Mouse (Mus musculus): ENCODE results near the gene Mapkapk5.
"Not testable (repeated sequence)": the region's sequence is repeated elsewhere in the genome, so short reads cannot be mapped to it uniquely, and the experiment has no call there.

Mapkapk5 gene

GRCm38 (mm10) chr5:121564468-121564895, 18.8 kb upstream of the Mapkapk5 start:
- DNase-seq (ENCODE audit: low spot score in 2 of 2) = peak; percentile 77 to 81

GRCm38 (mm10) chr5:121562436-121562835, 16.7 kb upstream of the Mapkapk5 start:
- no peak for DNase-seq (ENCODE audit: low spot score in 2 of 2)

DNA sequence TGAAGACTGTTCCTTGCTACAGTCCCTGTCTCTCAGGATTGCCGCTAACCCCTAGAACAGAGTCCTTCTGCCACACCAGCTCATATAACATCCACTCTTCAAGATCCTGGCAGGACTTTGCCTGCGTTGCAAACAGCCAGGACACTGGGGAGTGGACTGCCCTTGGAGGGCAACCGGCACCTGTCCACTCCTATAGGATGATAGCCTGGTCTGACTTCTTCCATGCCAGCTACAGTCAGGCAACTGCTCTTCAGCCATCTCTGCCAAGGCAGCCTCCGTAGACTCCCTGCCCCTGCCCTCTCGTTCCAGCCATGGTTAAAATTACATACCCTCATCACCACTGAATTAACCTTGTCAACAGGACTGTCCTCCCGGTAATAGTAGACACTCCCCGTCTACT, 3.5 kb upstream of the Mapkapk5 start:
- DNase-seq (ENCODE audit: low spot score in 2 of 2) = no peak

DNA sequence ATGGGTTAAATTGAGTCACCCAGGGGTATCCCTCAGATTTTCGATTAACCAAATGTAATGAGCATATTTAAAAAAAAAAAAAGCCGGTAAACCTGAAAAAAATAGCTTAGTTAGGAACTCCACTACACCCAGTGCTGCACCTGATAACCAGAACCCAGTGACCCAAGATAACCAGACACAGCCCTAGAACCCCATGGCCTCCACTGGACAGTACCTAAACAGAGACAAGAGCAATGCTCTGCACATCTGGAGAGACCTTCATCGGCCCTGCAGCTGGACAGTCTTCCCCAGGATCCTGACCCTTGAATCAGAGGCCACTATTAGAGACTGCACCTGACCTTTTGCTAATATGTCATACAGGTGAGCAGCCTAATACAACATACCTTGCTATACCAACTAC, 1.4 kb upstream of the Mapkapk5 start:
- DNase-seq (ENCODE audit: low spot score in 2 of 2) = no peak

- peak in 1 of 2 experiments; percentile 13 for DNase-seq (ENCODE audit: low spot score in 2 of 2)
Measured at GRCm38 (mm10) chr5:121546530-121546895, 808 bp upstream of the Mapkapk5 start.

DNA sequence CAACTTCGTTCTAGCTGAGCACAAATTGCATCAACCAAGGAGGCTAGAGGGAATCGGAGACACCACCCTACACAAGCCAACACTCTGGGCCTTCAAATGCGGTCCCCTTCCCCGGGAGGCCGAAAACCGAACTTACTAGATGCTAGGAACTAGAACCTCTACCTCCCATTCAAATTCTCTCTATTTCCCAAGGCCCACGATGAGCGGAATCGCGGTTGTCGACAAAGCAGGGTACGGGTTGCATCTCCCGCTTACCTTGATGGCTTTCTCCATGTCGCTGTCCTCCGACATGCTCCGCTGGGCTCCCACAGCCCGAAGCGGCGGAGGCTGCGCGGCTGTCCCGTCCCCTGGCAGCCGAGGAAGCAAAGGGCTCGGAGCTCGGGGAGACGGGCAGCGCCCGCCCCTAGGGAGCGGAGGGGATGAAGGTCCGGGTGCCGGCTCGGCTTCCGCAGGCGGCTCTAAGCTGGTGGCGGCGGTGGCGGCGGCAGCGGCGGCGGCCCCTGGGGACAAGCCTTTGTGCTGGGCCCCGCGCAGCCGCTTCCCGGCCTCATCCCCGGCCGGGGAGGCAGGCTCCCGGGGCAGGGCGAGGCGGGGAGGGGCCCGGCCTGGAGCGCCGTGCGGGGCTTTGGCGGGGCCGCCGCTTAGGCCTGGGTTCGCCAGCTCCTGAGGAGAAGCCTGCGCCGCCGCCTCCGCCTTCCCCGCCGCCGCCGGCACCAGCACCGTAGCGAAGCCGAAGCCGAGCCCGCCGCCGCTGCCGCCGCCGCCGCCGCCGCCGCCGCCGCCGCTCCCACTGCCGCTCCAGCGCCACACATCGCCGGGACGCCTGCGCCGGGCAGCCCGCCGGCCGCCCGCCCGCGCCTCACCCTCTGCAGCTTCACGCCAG, 554 bp downstream of the Mapkapk5 start, which contains the start of the genes Adam1a and Gm42878:
Gene Adam1a (minus strand): TSS at position 573 of the 883 bp plus-strand sequence.
Gene Gm42878 (minus strand): TSS at position 573 of the 883 bp plus-strand sequence.
- peak; percentile 13 to 37 for DNase-seq (ENCODE audit: low spot score in 2 of 2)

DNA sequence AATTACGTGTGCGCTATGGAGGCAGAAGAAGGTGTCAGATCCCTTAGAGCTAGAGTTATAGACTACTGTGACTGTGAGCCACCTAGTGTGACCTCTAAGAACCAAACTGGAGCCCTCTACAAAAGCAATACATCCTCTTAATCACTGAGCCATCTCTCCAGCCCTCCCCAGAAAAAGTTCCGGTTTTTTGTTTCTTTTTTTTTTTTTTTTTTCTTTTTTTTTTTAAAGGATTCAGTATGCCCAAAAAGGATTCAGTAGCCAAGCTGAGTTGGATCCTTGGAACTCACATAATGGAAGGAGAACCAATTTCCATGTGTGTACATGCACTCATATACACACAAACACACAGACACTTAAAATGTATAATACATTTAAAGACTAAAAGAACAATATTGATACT, 2.3 kb downstream of the Mapkapk5 start:
- no peak for DNase-seq (ENCODE audit: low spot score in 2 of 2)

DNA sequence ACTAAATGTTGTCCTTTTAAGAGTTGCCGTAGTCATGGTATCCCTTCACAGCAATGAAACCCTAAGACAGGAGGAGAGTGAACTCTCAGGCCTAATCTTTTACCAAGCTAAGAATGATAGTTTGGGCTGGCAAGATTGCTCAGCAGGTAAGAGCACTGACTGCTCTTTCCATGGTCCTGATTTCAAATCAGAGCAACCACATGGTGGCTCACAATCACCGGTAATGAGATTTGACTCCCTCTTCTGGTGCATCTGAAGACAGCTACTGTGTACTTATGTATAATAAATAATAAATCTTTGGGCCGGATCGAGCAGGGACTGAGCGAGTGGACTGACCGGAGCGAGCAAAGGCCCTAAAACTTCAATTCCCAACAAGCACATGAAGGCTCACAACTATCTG, 4.5 kb downstream of the Mapkapk5 start:
- DNase-seq (ENCODE audit: low spot score in 2 of 2) = no peak

GRCm38 (mm10) chr5:121540066-121540465, 5.6 kb downstream of the Mapkapk5 start:
- DNase-seq (ENCODE audit: low spot score in 2 of 2) = no peak

GRCm38 (mm10) chr5:121537588-121537987, 8.1 kb downstream of the Mapkapk5 start:
- DNase-seq (ENCODE audit: low spot score in 2 of 2) = no peak

DNA sequence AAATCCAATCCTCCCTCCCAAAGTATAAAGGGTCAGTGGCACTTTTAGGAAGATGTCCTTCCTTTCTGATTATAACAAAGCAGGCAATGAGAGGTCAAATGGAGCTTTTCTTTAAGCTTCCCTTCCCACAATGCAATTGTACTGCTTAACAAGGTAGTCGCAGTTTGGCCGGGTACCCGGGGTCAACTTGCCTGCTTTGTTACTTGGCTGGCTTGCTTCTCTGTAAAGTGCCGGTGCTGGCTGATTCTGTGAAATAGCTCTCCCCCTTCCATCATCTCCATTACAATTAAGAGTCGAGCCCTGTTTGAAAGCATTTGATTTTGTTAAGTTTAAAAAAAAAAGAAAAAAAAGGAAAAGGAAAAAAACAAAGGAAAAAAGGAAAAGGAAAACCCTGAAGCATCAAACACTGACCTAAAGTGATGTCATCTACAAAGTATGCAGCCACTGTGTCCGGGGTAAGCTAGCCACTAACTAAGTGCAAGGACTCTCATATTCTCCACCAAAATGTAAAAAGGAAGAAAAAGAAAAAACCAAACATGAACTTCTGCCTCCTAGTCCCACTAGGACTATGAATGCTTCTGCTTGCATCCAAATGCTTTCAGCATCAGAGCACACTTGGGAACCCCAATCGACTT, 8.7 kb downstream of the Mapkapk5 start:
- DNase-seq (ENCODE audit: low spot score in 2 of 2) = no peak

- no peak for DNase-seq (ENCODE audit: low spot score in 2 of 2)
Measured at GRCm38 (mm10) chr5:121535116-121535515, 10.6 kb downstream of the Mapkapk5 start.

DNA sequence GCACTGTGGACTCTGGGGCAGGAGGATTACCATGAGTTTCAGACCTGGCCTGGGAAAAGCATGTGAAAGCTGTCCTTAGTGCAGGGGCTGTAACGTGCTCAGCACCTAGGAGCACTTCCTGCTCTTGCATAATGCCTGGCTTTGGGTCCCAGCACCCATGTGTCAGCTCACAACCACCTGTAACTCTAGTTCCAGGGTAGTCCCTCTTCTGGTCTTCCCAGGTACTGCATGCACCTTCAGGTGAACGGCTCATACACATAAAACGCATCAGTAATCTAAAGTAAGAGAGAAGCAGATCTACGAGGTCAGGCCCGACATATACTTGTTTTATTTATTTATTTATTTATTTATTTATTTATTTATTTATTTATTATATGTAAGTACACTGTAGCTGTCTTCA, 11.2 kb downstream of the Mapkapk5 start:
- DNase-seq (ENCODE audit: low spot score in 2 of 2) = no peak

- no peak for DNase-seq (ENCODE audit: low spot score in 2 of 2)
Measured at GRCm38 (mm10) chr5:121526961-121527360, 18.7 kb downstream of the Mapkapk5 start.

DNA sequence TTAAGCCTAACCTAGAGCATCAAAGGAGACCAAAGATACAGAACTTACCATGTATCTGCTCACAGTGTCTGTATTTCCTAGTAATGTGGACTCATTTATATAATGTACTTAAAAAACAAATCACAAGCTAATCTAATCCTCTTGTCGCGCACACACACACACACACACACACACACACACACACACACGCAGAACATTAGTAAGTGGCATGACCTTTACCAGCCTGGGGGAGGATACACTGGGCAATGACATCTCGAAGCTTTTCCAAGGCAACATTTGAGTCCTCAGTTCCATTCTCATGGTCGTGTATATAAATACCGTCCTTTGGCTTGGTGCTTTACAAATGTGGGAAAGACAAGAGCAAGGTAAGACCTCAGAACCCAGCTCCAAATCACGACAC, 19.2 kb downstream of the Mapkapk5 start:
- no peak for DNase-seq (ENCODE audit: low spot score in 2 of 2)

GRCm38 (mm10) chr5:121525774-121526450, 19.8 kb downstream of the Mapkapk5 start:
- DNase-seq (ENCODE audit: low spot score in 2 of 2) = no peak

GRCm38 (mm10) chr5:121519758-121520157, 25.9 kb downstream of the Mapkapk5 start:
- not testable (repeated sequence) for DNase-seq (ENCODE audit: low spot score in 2 of 2)

- DNase-seq (ENCODE audit: low spot score in 2 of 2) = no peak
Measured at GRCm38 (mm10) chr5:121518983-121519382, 26.7 kb downstream of the Mapkapk5 start.

DNA sequence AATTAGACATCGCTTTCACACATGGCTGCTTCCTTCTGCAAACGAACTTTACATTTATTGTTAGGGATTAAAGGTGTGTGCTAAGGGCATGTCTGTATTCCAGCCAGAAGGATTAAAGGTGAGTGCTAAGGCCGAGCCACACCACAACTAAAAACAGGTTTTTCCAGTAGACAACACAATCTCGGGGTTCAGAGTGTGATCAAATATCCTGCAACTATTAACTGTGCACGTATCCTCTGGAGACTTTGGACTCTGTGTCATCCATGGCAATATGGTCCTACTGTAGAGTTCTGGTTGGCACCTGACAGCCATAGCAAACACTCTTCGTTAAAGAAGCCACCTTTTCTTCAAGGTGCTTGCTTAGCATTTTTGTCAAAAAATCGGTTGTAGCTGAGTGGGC, 35.7 kb downstream of the Mapkapk5 start:
- DNase-seq (ENCODE audit: low spot score in 2 of 2) = no peak

- no peak for DNase-seq (ENCODE audit: low spot score in 2 of 2)
Measured at GRCm38 (mm10) chr5:121506846-121507245, 38.9 kb downstream of the Mapkapk5 start.

DNA sequence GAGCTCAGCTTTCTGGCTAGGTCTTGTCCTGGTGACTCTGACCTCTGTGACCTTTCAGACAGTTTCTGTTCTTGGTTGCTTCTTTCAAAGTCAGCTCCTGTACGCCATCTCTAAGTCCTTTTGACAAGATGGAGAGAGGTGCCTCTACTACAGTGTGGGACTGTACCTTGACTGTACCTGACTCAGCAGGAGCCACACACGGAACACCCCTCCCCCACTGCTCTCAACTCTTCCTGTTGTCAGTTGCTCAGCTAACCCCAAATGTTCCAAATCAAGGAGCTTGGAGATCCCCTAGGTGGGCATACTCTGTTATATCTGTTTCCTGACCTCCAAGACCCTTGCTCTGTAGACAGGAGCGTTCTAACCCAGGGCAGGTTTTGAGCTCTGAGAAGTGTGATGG, 42.5 kb downstream of the Mapkapk5 start, which contains the start of gene Adam1b:
Gene Adam1b (minus strand): TSS at position 205 of the 400 bp plus-strand sequence.
- DNase-seq (ENCODE audit: low spot score in 2 of 2) = no peak

GRCm38 (mm10) chr5:121501424-121501996, 44.2 kb downstream of the Mapkapk5 start:
- DNase-seq (ENCODE audit: low spot score in 2 of 2) = not testable (repeated sequence)
